Mouse (Mus musculus): ENCODE measurements around the gene Zzef1. TPM values are rescaled to one million over a fixed set of nuclear protein-coding genes. Genes with fewer than 3 reads are reported as not detected.

Zzef1 gene
- total and polyA plus RNA-seq, 3 experiments: 10.5 to 20.8 (median 16.8) TPM

GRCm38 (mm10) chr11:72926226-72926890 lies 130.3 kb downstream of the Zzef1 start:
- dilution Hi-C loops (cut with MboI; ENCODE audit: extremely low pct_ligation_motif_present, extremely low pct_unique_long_range_greater_than_20kb, low sequenced_read_pairs): no loop called here
- H3K9ac ChIP-seq (ENCODE audit: insufficient read depth, low read depth): no peak overlapping the region
- peaks cover 8% of the 10 kb centered on the region for H3K9me3 ChIP-seq (replicated peaks; ENCODE audit: low read length)
- H3K4me1 ChIP-seq (ENCODE audit: control insufficient read depth in 1 of 2, insufficient read depth in 2 of 2): peaks cover 38 to 79% of the 10 kb centered on the region in 2 experiments
- DNase-seq (ENCODE audit: extremely low read depth): peak; percentile 60
- no peak overlapping the region for H3K4me2 ChIP-seq (ENCODE audit: insufficient read depth, low read depth, poor library complexity, severe bottlenecking)
- peaks cover 26 to 45% of the 10 kb centered on the region in 2 experiments for H3K36me3 ChIP-seq (replicated peaks in 1 of 2; ENCODE audit: control insufficient read depth in 1 of 2, insufficient read depth in 1 of 2, low read length in 1 of 2)
- in situ Hi-C loops (cut with MboI; ENCODE audit: low pct_ligation_motif_present, low pct_unique_long_range_greater_than_20kb, low sequenced_read_pairs): no loop called here
- TF ChIP-seq ELF1 (IDR thresholded peaks at IDR 0.05; ENCODE audit: low read depth, low read length): no peak; the same call in 1 of the 2 replicates
- peak; percentile 32; the same call in 1 of the 2 replicates for TF ChIP-seq NELFE (IDR thresholded peaks at IDR 0.05; ENCODE audit: low read depth, low read length)
- TF ChIP-seq RCOR1 (conservative IDR thresholded peaks at IDR 0.05; ENCODE audit: low read depth, low read length): no peak
- no peak for TF ChIP-seq GABPA (IDR thresholded peaks at IDR 0.05; ENCODE audit: insufficient replicate concordance, low read depth, low read length)
- TF ChIP-seq MAZ (IDR thresholded peaks at IDR 0.05; ENCODE audit: low read depth, low read length): peak; percentile 67; the same call in 1 of the 2 replicates
- TF ChIP-seq EP300 (IDR thresholded peaks at IDR 0.05; ENCODE audit: low read length): no peak
- TF ChIP-seq CHD1 (IDR thresholded peaks at IDR 0.05; ENCODE audit: low read depth, low read length): no peak
- TF ChIP-seq JUN (IDR thresholded peaks at IDR 0.05; ENCODE audit: insufficient read depth, low read depth, low read length): no peak
- peak; percentile 68; the same call in 1 of the 2 replicates for TF ChIP-seq TCF12 (IDR thresholded peaks at IDR 0.05; ENCODE audit: low read depth, low read length)
- no peak; the same call in 1 of the 2 replicates for TF ChIP-seq BHLHE40 (IDR thresholded peaks at IDR 0.05; ENCODE audit: low read depth, low read length)
- TF ChIP-seq ZKSCAN1 (IDR thresholded peaks at IDR 0.05; ENCODE audit: borderline replicate concordance, low read depth, low read length): no peak
- no peak for TF ChIP-seq CHD2 (IDR thresholded peaks at IDR 0.05; ENCODE audit: low read length)
- no peak for TF ChIP-seq E2F4 (IDR thresholded peaks at IDR 0.05; ENCODE audit: insufficient replicate concordance, low read depth, low read length)
- TF ChIP-seq TBP (conservative IDR thresholded peaks at IDR 0.05; ENCODE audit: low read depth, low read length): no peak
- TF ChIP-seq ETS1 (conservative IDR thresholded peaks at IDR 0.05; ENCODE audit: low read depth, low read length): no peak
- peak; percentile 89 to 98 for TF ChIP-seq CTCF (conservative IDR thresholded peaks at IDR 0.05 in 1 of 2, IDR thresholded peaks at IDR 0.05 in 1 of 2; ENCODE audit: low read depth in 2 of 2, low read length in 2 of 2)
- TF ChIP-seq RAD21 (IDR thresholded peaks at IDR 0.05; ENCODE audit: low read depth, low read length): peak; percentile 99
- TF ChIP-seq MEF2A (IDR thresholded peaks at IDR 0.05; ENCODE audit: borderline replicate concordance, low read depth, low read length): 0 out of 2 replicates have a peak, but pooled peaks have one; percentile 43
- no peak for TF ChIP-seq USF1 (IDR thresholded peaks at IDR 0.05; ENCODE audit: low read depth, low read length)
- no peak for TF ChIP-seq ZNF384 (IDR thresholded peaks at IDR 0.05; ENCODE audit: low read depth, low read length)
- peak; percentile 62; the same call in 1 of the 2 replicates for TF ChIP-seq SIN3A (IDR thresholded peaks at IDR 0.05; ENCODE audit: low read length)
- TF ChIP-seq KAT2A (IDR thresholded peaks at IDR 0.05; ENCODE audit: insufficient replicate concordance, low read length): no peak
- no peak for TF ChIP-seq NRF1 (IDR thresholded peaks at IDR 0.05; ENCODE audit: low read depth, low read length)
- 0 out of 2 replicates have a peak, but pooled peaks have one; percentile 13 for TF ChIP-seq MXI1 (IDR thresholded peaks at IDR 0.05; ENCODE audit: low read depth, low read length)
- TF ChIP-seq MAFK (IDR thresholded peaks at IDR 0.05; ENCODE audit: insufficient replicate concordance, low read length): no peak
- no peak for TF ChIP-seq MAX (IDR thresholded peaks at IDR 0.05; ENCODE audit: low read length)
- no peak for TF ChIP-seq ZMIZ1 (IDR thresholded peaks at IDR 0.05; ENCODE audit: low read depth, low read length)
- peak; percentile 100 for TF ChIP-seq SMC3 (IDR thresholded peaks at IDR 0.05; ENCODE audit: low read depth, low read length)
- TF ChIP-seq IRF4 (IDR thresholded peaks at IDR 0.05; ENCODE audit: low read depth, low read length): peak; percentile 36; the same call in 1 of the 2 replicates
- TF ChIP-seq USF2 (conservative IDR thresholded peaks at IDR 0.05; ENCODE audit: low read depth, low read length): no peak
- TF ChIP-seq JUND (conservative IDR thresholded peaks at IDR 0.05; ENCODE audit: low read depth, low read length): no peak
- TF ChIP-seq MYC (IDR thresholded peaks at IDR 0.05; ENCODE audit: low read depth, low read length): no peak
- no peak for TF ChIP-seq PAX5 (IDR thresholded peaks at IDR 0.05; ENCODE audit: low read length)
- TF ChIP-seq POLR2A (IDR thresholded peaks at IDR 0.05; ENCODE audit: low read depth, low read length): no peak
- no peak for TF ChIP-seq POLR2AphosphoS2 (IDR thresholded peaks at IDR 0.05; ENCODE audit: low read depth, low read length)
- peak; percentile 97 for TF ChIP-seq ZC3H11A (IDR thresholded peaks at IDR 0.05; ENCODE audit: low read depth, low read length)
- no peak for TF ChIP-seq UBTF (IDR thresholded peaks at IDR 0.05; ENCODE audit: low read depth, low read length)
- no peak for TF ChIP-seq HCFC1 (IDR thresholded peaks at IDR 0.05; ENCODE audit: low read depth, low read length)
- H3K79me2 ChIP-seq (replicated peaks; ENCODE audit: control insufficient read depth, extremely low read depth, insufficient read depth, poor library complexity, severe bottlenecking): no peaks in the 10 kb centered on the region
- H3K27ac ChIP-seq (ENCODE audit: insufficient read depth, low read depth): no peak overlapping the region
- H3K27me3 ChIP-seq (replicated peaks): no peaks in the 10 kb centered on the region
- H3K4me3 ChIP-seq (replicated peaks in 1 of 3; ENCODE audit: low read depth in 2 of 3, low read length in 2 of 3, poor library complexity in 1 of 3): no peak overlapping the region

All from CH12.LX (cell line).